Mouse (Mus musculus): ENCODE data around the gene Ssxb2. TPM values are rescaled to one million over a fixed set of nuclear protein-coding genes. Genes with fewer than 3 reads are reported as not detected.
"Not testable (repeated sequence)": the region's sequence is repeated elsewhere in the genome, so short reads cannot be mapped to it uniquely, and the experiment has no call there.

Ssxb2 gene
- total RNA-seq (2021) = not detected

DNA sequence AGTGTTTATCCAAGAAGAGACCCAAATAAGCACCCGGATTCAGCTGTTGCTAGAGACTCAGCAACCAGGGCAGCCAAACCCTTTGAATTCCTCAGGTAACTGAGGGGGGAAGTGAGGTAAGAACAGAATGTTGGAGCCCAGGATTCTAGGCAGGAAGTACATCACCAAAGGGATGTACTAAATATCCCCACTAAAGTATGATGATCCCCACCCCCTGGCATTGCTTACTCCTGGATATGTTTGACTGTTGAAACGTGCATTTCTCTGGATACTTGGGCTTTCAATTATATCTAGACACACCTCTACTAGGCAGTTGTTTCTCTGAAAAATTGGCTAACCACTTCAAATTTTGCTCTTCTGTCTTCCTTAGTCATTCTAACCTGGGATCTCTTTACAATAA lies at the start of gene Ssxb2:
Gene Ssxb2 (minus strand): TSS at position 101 of the 400 bp plus-strand sequence.
- DNase-seq; intact Hi-C loops (cut with DNase I): not testable (repeated sequence)

DNA sequence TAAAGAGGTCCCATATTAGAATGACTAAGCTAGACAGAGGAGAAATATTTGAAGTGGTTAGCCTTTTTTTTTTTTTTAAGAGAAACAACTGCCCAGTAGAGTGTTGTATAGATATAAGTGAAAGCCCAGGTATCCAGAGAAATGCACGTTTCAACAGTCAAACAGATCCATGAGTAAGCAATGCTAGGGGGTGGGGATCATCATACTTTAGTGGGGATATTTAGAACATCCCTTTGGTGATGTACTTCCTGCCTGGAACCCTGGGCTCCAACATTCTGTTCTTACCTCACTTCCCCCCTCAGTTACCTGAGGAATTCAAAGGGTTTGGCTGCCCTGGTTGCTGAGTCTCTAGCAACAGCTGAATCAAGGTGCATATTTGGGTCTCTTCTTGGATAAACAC lies 48.5 kb downstream of the Ssxb2 start, which contains the start of gene Ssxb1:
Gene Ssxb1 (plus strand): TSS at position 301 of the 400 bp plus-strand sequence.
- intact Hi-C loops (cut with DNase I); DNase-seq: not testable (repeated sequence)

Other genes starting within 250 kb of the Ssxb2 start
- 10 to 100 TPM; 11.1 to 11.9 TPM for gene Ftsj1, start 209.3 kb downstream of the Ssxb2 start, total RNA-seq (2021)
- gene Slc38a5, start 190.6 kb downstream of the Ssxb2 start, total RNA-seq (2021) = under 1 TPM; 0.65 to 0.89 TPM
- not detected for gene Ssxb10, start 134.3 kb downstream of the Ssxb2 start, total RNA-seq (2021)
- gene Ssxb9, start 94.7 kb downstream of the Ssxb2 start, total RNA-seq (2021) = not detected
- gene Ssxb1, start 48.4 kb downstream of the Ssxb2 start, total RNA-seq (2021) = not detected
- not detected for gene Gm14459, start 63.2 kb upstream of the Ssxb2 start, total RNA-seq (2021)
- gene Ssxb6, start 86.5 kb upstream of the Ssxb2 start, total RNA-seq (2021) = not detected
- not detected for gene Ssxb3, start 130.1 kb upstream of the Ssxb2 start, total RNA-seq (2021)
- gene Ssxb8, start 229.1 kb upstream of the Ssxb2 start, total RNA-seq (2021) = not detected